Mouse (Mus musculus) spleen, embryonic (tissue): ENCODE results near the gene Gbgt1.

Experiments
- CTCF ChIA-PET: fragments of 350-600 bp; sonication (Branson Sonifier 250); formaldehyde crosslinking; loops from one replicate; lab custom pipeline; 2022; lab: Charles Lee

Gene Gbgt1

GRCm38 (mm10) chr2:28498431-28498830, 1.7 kb downstream of the Gbgt1 start:
- CTCF ChIA-PET: no interaction called here

- CTCF ChIA-PET: interaction anchor here (0.5 kb wide), 1 partner anchor 9 kb away, joined by 3 read pairs; no protein-coding TSS in a partner anchor
These were observed 6.3 kb downstream of the Gbgt1 start for GRCm38 (mm10) chr2:28502987-28503386.

- CTCF ChIA-PET: no interaction called here
These were observed 8.0 kb downstream of the Gbgt1 start for GRCm38 (mm10) chr2:28504676-28505075.

- CTCF ChIA-PET: interaction anchor here (0.6 to 0.7 kb wide), 2 partner anchors 30 to 266 kb away, joined by 3 to 8 read pairs; no protein-coding TSS in a partner anchor
These were observed 9.1 kb downstream of the Gbgt1 start, which contains the start of gene Gm10134 for GRCm38 (mm10) chr2:28505795-28506194. Gm10134 (plus strand) TSS chr2:28506095.

- CTCF ChIA-PET: no interaction called here
These were observed 9.6 kb downstream of the Gbgt1 start for GRCm38 (mm10) chr2:28506291-28506690.

- CTCF ChIA-PET: interaction anchor here (0.6 to 2.9 kb wide), 3 partner anchors 37 to 281 kb away, joined by 9 to 10 read pairs (median 10); no protein-coding TSS in a partner anchor
These were observed 14.9 kb downstream of the Gbgt1 start for GRCm38 (mm10) chr2:28511600-28511999.

GRCm38 (mm10) chr2:28512798-28513401, 16.2 kb downstream of the Gbgt1 start, which contains the start of gene Ralgds:
Ralgds (plus strand) TSS chr2:28513125.
- CTCF ChIA-PET: interaction anchor here (0.5 to 2.9 kb wide), 7 partner anchors 33 to 1452 kb away, joined by 3 to 14 read pairs (median 5); partner anchors contain the start of gene Gfi1b

- CTCF ChIA-PET: interaction anchor here (0.7 to 2.9 kb wide), 3 partner anchors 32 to 108 kb away, joined by 4 to 10 read pairs (median 5); partner anchors contain the start of gene Gfi1b
These were observed 17.0 kb downstream of the Gbgt1 start for GRCm38 (mm10) chr2:28513431-28514370.

GRCm38 (mm10) chr2:28514489-28514888, 17.8 kb downstream of the Gbgt1 start:
- CTCF ChIA-PET: interaction anchor here (4.1 kb wide), 1 partner anchor 33 kb away, joined by 35 read pairs; no protein-coding TSS in a partner anchor

GRCm38 (mm10) chr2:28517206-28517909, 20.7 kb downstream of the Gbgt1 start:
- CTCF ChIA-PET: interaction anchor here (1.2 to 4.1 kb wide), 3 partner anchors 18 to 33 kb away, joined by 5 to 35 read pairs (median 6); no protein-coding TSS in a partner anchor

- CTCF ChIA-PET: interaction anchor here (1.0 to 4.1 kb wide), 2 partner anchors 22 to 29 kb away, joined by 5 to 35 read pairs; no protein-coding TSS in a partner anchor
These were observed 21.5 kb downstream of the Gbgt1 start for GRCm38 (mm10) chr2:28518231-28518630.

GRCm38 (mm10) chr2:28520581-28520980, 23.9 kb downstream of the Gbgt1 start:
- CTCF ChIA-PET: no interaction called here

GRCm38 (mm10) chr2:28521571-28522151, 25.0 kb downstream of the Gbgt1 start:
- CTCF ChIA-PET: no interaction called here

- CTCF ChIA-PET: no interaction called here
These were observed 25.5 kb downstream of the Gbgt1 start for GRCm38 (mm10) chr2:28522166-28522565.

GRCm38 (mm10) chr2:28523643-28524117, 27.0 kb downstream of the Gbgt1 start:
- CTCF ChIA-PET: no interaction called here

GRCm38 (mm10) chr2:28524406-28524805, 27.7 kb downstream of the Gbgt1 start:
- CTCF ChIA-PET: interaction anchor here (1.7 kb wide), 1 partner anchor 23 kb away, joined by 7 read pairs; no protein-coding TSS in a partner anchor

- CTCF ChIA-PET: interaction anchor here (1.1 to 1.7 kb wide), 2 partner anchors 13 to 22 kb away, joined by 3 to 7 read pairs; no protein-coding TSS in a partner anchor
These were observed 28.7 kb downstream of the Gbgt1 start for GRCm38 (mm10) chr2:28525219-28525942.

- CTCF ChIA-PET: interaction anchor here (1.0 to 1.7 kb wide), 3 partner anchors 12 to 22 kb away, joined by 3 to 7 read pairs (median 7); no protein-coding TSS in a partner anchor
These were observed 29.5 kb downstream of the Gbgt1 start for GRCm38 (mm10) chr2:28525943-28526876.
